Mouse (Mus musculus) thymus, postnatal 0 days (tissue): ENCODE data around the gene Ndnf. TPM values are rescaled to one million over a fixed set of nuclear protein-coding genes. Genes with fewer than 3 reads are reported as not detected.

Experiments used
- DNase-seq: peaks from one replicate; pipeline ENCODE4 v3.0.0-alpha.2; 2015; ENCODE audit warnings: low spot score
- polyA plus RNA-seq: library from polyadenylated mRNA; unstranded; fragments of >200 nt; fragmentation: Nextera tagmentation; extraction: Ambion mirVana; gene quantifications from 2 replicates; pipeline ENCODE4 v1.2.1, GENCODE M21; 2015

Ndnf gene
- polyA plus RNA-seq, 1 experiment from 2014 or later: 0.12 TPM

DNA sequence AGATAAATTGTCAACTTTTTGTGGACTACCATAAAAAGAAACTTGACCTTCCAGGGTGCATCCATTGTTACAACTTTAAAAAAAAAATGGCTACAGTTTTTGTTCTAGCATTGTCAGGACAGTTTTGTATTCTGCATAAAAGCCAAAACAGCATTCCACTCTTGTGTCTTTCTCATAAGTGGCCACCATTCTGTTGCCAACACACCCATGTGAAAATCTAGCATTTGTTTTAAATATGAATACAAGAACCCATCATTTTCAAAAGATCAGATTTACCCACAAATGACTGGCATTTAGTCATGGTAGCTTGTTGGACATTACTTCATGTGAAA is 72.4 kb downstream of the Ndnf start:
- no peak for DNase-seq

GRCm38 (mm10) chr6:65758214-65758613 is 86.8 kb downstream of the Ndnf start:
- DNase-seq: no peak

DNA sequence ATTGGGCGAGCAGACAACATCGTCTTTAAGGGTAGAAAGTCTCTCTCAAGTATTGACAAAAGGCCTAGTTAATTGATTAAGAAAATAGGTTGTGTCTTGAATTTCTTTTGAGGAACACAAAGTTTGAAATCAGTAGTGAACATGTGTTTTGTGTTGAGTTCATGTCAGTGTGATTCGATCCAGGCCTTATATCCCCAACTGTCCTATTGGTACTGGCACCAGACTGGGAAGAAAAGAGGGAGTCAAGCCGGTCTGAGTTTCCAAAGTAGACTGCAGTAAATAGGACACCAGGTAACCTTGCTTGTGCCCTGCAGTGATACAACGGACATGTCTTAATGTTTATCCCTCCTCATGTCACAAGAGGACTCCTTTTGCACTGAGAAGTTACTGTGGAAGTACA is 87.8 kb downstream of the Ndnf start:
- DNase-seq: no peak

DNA sequence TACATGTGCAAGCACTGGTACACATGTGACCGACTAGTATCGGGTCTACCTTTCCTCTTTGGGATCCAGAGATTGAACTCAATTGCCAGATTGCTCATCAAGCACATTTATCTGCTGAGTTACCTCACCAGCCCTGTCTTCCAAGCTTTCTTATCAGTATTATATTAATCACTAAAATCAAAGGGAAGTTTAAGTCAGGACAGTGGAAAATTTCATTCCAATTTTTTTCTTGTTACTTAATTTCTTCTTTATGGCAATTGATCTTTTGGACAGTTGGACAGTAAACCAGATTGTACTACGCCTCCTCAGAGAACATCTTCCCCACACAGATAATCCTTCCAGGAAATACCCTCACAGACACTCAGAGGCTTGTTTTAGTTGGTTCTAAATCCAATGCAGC is 88.7 kb downstream of the Ndnf start:
- DNase-seq: no peak

Other genes with a start within 250 kb of the Ndnf start
- 1.6 and 2.0 TPM in 2 replicates for gene Tnip3, start 146.3 kb upstream of the Ndnf start, polyA plus RNA-seq
- gene Prdm5, start 107.4 kb downstream of the Ndnf start, polyA plus RNA-seq: 3.5 and 3.7 TPM in 2 replicates